In genomic region chr10:124731219-124731836, GRCm38 (mm10) we compare ENCODE assay signal across 21 mouse cellular contexts.
"Had no signal": no experiment of that assay in that cellular context is flagged by ENCODE, and none has a peak within 500 bp of the region (broad histone marks: within the 10 kb centered on the region; RNA-seq: fewer than 3 reads in every experiment).

No protein-coding gene starts in this region.

- DNase-seq: kidney, adult 18-20 months; kidney, postnatal 25 days; left cerebral cortex, postnatal 4 days; lung, adult 2 months; lung, postnatal 14 days; lung, postnatal 4 days; midbrain, embryonic 14.5 days; retina, postnatal 1 day; right cerebral cortex, postnatal 25 days; spleen, adult 18-20 months; thymus, adult 2 months; thymus, postnatal 14 days; thymus, postnatal 4 days had no signal

- H3K4me3 ChIP-seq: layer of hippocampus, adult 2 months; limb, embryonic 12.5 days; limb, embryonic 15.5 days had no signal

- H3K27me3 ChIP-seq: limb, embryonic 12.5 days; limb, embryonic 15.5 days had no signal

- ATAC-seq: hindbrain, postnatal 0 days; inflammation-experienced regulatory T-cells, adult 6 months had no signal

- H3K4me1 ChIP-seq: limb, embryonic 12.5 days; limb, embryonic 15.5 days had no signal

- H3K9me3 ChIP-seq: limb, embryonic 12.5 days; limb, embryonic 15.5 days had no signal

- H3K9ac ChIP-seq: hindbrain, embryonic 14.5 days; limb, embryonic 12.5 days; limb, embryonic 15.5 days had no signal

- H3K27ac ChIP-seq: hindbrain, embryonic 14.5 days; hindbrain, postnatal 0 days; kidney, postnatal 0 days; layer of hippocampus, adult 2 months; limb, embryonic 12.5 days; limb, embryonic 15.5 days had no signal

- H3K36me3 ChIP-seq: limb, embryonic 12.5 days; limb, embryonic 15.5 days had no signal

- H3K4me2 ChIP-seq: hindbrain, embryonic 14.5 days; limb, embryonic 12.5 days; limb, embryonic 15.5 days; midbrain, embryonic 11.5 days had no signal
